Mouse (Mus musculus) CH12.LX (cell line): ENCODE results near the gene Fcor. TPM values are rescaled to one million over a fixed set of nuclear protein-coding genes. Genes with fewer than 3 reads are reported as not detected.

ENCODE experiments used
- DNase-seq: peaks from one replicate; pipeline ENCODE4 v3.0.0-alpha.2; 2013; ENCODE audit errors: extremely low read depth
- H3K27ac ChIP-seq: 2 replicates; pipeline ENCODE4 v1.5.1; 2012; ENCODE audit warnings: low read depth, mild to moderate bottlenecking, control low read depth, moderate library complexity; ENCODE audit not compliant: insufficient read depth
- H3K27me3 ChIP-seq: replicated peaks from 2 replicates; pipeline ENCODE3; 2012; ENCODE audit warnings: inconsistent platforms
- H3K36me3 ChIP-seq, 2 experiments: replicated peaks in 1 of 2; 2 replicates each; pipeline versions ENCODE3 to v1.6.1; 2012; ENCODE audit warnings: inconsistent platforms in 1 of 2, low read length in 1 of 2, mild to moderate bottlenecking in 1 of 2, mixed read lengths in 1 of 2, moderate library complexity in 1 of 2; ENCODE audit not compliant: control insufficient read depth in 1 of 2, insufficient read depth in 1 of 2
- H3K4me1 ChIP-seq, 2 experiments: 2 replicates each; pipeline ENCODE4 v1.6.1; 2012; ENCODE audit warnings: inconsistent platforms in 1 of 2, moderate library complexity in 1 of 2; ENCODE audit not compliant: insufficient read depth in 2 of 2, control insufficient read depth in 1 of 2
- H3K4me2 ChIP-seq: 2 replicates; pipeline ENCODE4 v1.6.1; 2012; ENCODE audit warnings: low read depth, mild to moderate bottlenecking, control low read depth; ENCODE audit not compliant: poor library complexity, insufficient read depth, severe bottlenecking
- H3K4me3 ChIP-seq, 3 experiments: fragments of 150-350 bp in 1 of 3; sonication (generic) in 1 of 3; replicated peaks in 1 of 3; 2 replicates each; pipeline versions ENCODE3 to v1.5.1; 2011 to 2012; ENCODE audit warnings: low read depth in 2 of 3, low read length in 2 of 3, mild to moderate bottlenecking in 2 of 3, moderate library complexity in 2 of 3, control low read depth in 1 of 3, improper control_type of control experiment in 1 of 3, inconsistent platforms in 1 of 3, mixed read lengths in 1 of 3; ENCODE audit not compliant: poor library complexity in 1 of 3
- H3K79me2 ChIP-seq: replicated peaks from 2 replicates; pipeline ENCODE4 v1.6.1; 2012; ENCODE audit warnings: mild to moderate bottlenecking, moderate library complexity; ENCODE audit not compliant: control insufficient read depth, poor library complexity, insufficient read depth, severe bottlenecking; ENCODE audit errors: extremely low read depth
- H3K9ac ChIP-seq: 2 replicates; pipeline ENCODE4 v1.6.1; 2012; ENCODE audit warnings: low read depth, mild to moderate bottlenecking, control low read depth, moderate library complexity; ENCODE audit not compliant: insufficient read depth
- H3K9me3 ChIP-seq: replicated peaks from 2 replicates; pipeline ENCODE3; 2012; ENCODE audit warnings: low read length, inconsistent platforms, mixed read lengths
- BHLHE40 ChIP-seq: IDR thresholded peaks from 2 replicates; pipeline ENCODE4 v1.6.1; 2011; ENCODE audit warnings: mild to moderate bottlenecking, low read depth, low read length, improper control_type of control experiment
- CHD1 ChIP-seq: IDR thresholded peaks from 2 replicates; pipeline ENCODE4 v1.6.1; 2012; ENCODE audit warnings: low read depth, low read length, improper control_type of control experiment, inconsistent platforms
- CHD2 ChIP-seq: IDR thresholded peaks from 2 replicates; pipeline ENCODE4 v1.6.1; 2011; ENCODE audit warnings: low read length, improper control_type of control experiment
- CTCF ChIP-seq, 2 experiments: IDR thresholded peaks in 1 of 2; conservative IDR thresholded peaks in 1 of 2; 2 replicates each; pipeline ENCODE4 v1.5.1; 2011 to 2012; ENCODE audit warnings: low read depth in 2 of 2, low read length in 2 of 2, improper control_type of control experiment in 1 of 2, inconsistent platforms in 1 of 2, mild to moderate bottlenecking in 1 of 2, moderate library complexity in 1 of 2
- E2F4 ChIP-seq: IDR thresholded peaks from 2 replicates; pipeline ENCODE4 v1.6.1; 2011; ENCODE audit warnings: low read depth, low read length, improper control_type of control experiment; ENCODE audit not compliant: insufficient replicate concordance
- ELF1 ChIP-seq: IDR thresholded peaks from 2 replicates; pipeline ENCODE4 v1.6.1; 2014; ENCODE audit warnings: low read depth, mild to moderate bottlenecking, inconsistent platforms, low read length, improper control_type of control experiment
- EP300 ChIP-seq: IDR thresholded peaks from 2 replicates; pipeline ENCODE4 v1.6.1; 2011; ENCODE audit warnings: low read length, improper control_type of control experiment
- ETS1 ChIP-seq: conservative IDR thresholded peaks from 2 replicates; pipeline ENCODE4 v1.6.1; 2012; ENCODE audit warnings: low read depth, mild to moderate bottlenecking, inconsistent platforms, low read length, improper control_type of control experiment, moderate library complexity
- IRF4 ChIP-seq: IDR thresholded peaks from 2 replicates; pipeline ENCODE4 v1.6.1; 2014; ENCODE audit warnings: low read depth, mild to moderate bottlenecking, inconsistent platforms, low read length, improper control_type of control experiment
- JUN ChIP-seq: IDR thresholded peaks from 2 replicates; pipeline ENCODE4 v1.6.1; 2011; ENCODE audit warnings: low read depth, mild to moderate bottlenecking, low read length, improper control_type of control experiment, moderate library complexity; ENCODE audit not compliant: insufficient read depth
- JUND ChIP-seq: conservative IDR thresholded peaks from 2 replicates; pipeline ENCODE4 v1.6.1; 2011; ENCODE audit warnings: low read depth, low read length, improper control_type of control experiment
- KAT2A ChIP-seq: IDR thresholded peaks from 2 replicates; pipeline ENCODE4 v1.6.1; 2012; ENCODE audit warnings: low read length, improper control_type of control experiment, inconsistent platforms; ENCODE audit not compliant: insufficient replicate concordance
- MAFK ChIP-seq: IDR thresholded peaks from 2 replicates; pipeline ENCODE4 v1.6.1; 2011; ENCODE audit warnings: low read length, improper control_type of control experiment; ENCODE audit not compliant: insufficient replicate concordance
- MAX ChIP-seq: IDR thresholded peaks from 2 replicates; pipeline ENCODE4 v1.6.1; 2011; ENCODE audit warnings: low read length, improper control_type of control experiment
- MEF2A ChIP-seq: IDR thresholded peaks from 2 replicates; pipeline ENCODE4 v1.6.1; 2014; ENCODE audit warnings: low read depth, mild to moderate bottlenecking, inconsistent platforms, low read length, improper control_type of control experiment, borderline replicate concordance
- MXI1 ChIP-seq: IDR thresholded peaks from 2 replicates; pipeline ENCODE4 v1.6.1; 2011; ENCODE audit warnings: mild to moderate bottlenecking, low read depth, low read length, improper control_type of control experiment
- MYC ChIP-seq: IDR thresholded peaks from 2 replicates; pipeline ENCODE4 v1.6.1; 2011; ENCODE audit warnings: low read depth, mild to moderate bottlenecking, improper control_type of control experiment, low read length
- NELFE ChIP-seq: IDR thresholded peaks from 2 replicates; pipeline ENCODE4 v1.6.1; 2011; ENCODE audit warnings: low read depth, low read length, improper control_type of control experiment
- NRF1 ChIP-seq: IDR thresholded peaks from 2 replicates; pipeline ENCODE4 v1.6.1; 2014; ENCODE audit warnings: low read depth, mild to moderate bottlenecking, inconsistent platforms, low read length, improper control_type of control experiment, moderate library complexity
- PAX5 ChIP-seq: IDR thresholded peaks from 2 replicates; pipeline ENCODE4 v1.6.1; 2012; ENCODE audit warnings: low read length, inconsistent platforms, mixed read lengths
- POLR2A ChIP-seq: IDR thresholded peaks from 2 replicates; pipeline ENCODE4 v1.6.1; 2011; ENCODE audit warnings: low read depth, mild to moderate bottlenecking, improper control_type of control experiment, low read length
- RAD21 ChIP-seq: IDR thresholded peaks from 2 replicates; pipeline ENCODE4 v1.6.1; 2011; ENCODE audit warnings: low read depth, mild to moderate bottlenecking, low read length, improper control_type of control experiment, moderate library complexity
- RCOR1 ChIP-seq: conservative IDR thresholded peaks from 2 replicates; pipeline ENCODE4 v1.6.1; 2012; ENCODE audit warnings: low read depth, mild to moderate bottlenecking, inconsistent platforms, low read length, improper control_type of control experiment
- SIN3A ChIP-seq: IDR thresholded peaks from 2 replicates; pipeline ENCODE4 v1.6.1; 2012; ENCODE audit warnings: low read length, improper control_type of control experiment, inconsistent platforms
- SMC3 ChIP-seq: IDR thresholded peaks from 2 replicates; pipeline ENCODE4 v1.6.1; 2011; ENCODE audit warnings: low read depth, low read length, improper control_type of control experiment
- UBTF ChIP-seq: IDR thresholded peaks from 2 replicates; pipeline ENCODE4 v1.6.1; 2012; ENCODE audit warnings: low read depth, mild to moderate bottlenecking, inconsistent platforms, low read length, improper control_type of control experiment, moderate library complexity
- ZC3H11A ChIP-seq: IDR thresholded peaks from 2 replicates; pipeline ENCODE4 v1.6.1; 2012; ENCODE audit warnings: low read depth, mild to moderate bottlenecking, inconsistent platforms, low read length, improper control_type of control experiment
- ZKSCAN1 ChIP-seq: IDR thresholded peaks from 2 replicates; pipeline ENCODE4 v1.6.1; 2012; ENCODE audit warnings: low read depth, inconsistent platforms, low read length, improper control_type of control experiment, borderline replicate concordance
- ZMIZ1 ChIP-seq: IDR thresholded peaks from 2 replicates; pipeline ENCODE4 v1.6.1; 2012; ENCODE audit warnings: low read depth, mild to moderate bottlenecking, inconsistent platforms, low read length, improper control_type of control experiment
- ZNF384 ChIP-seq: IDR thresholded peaks from 2 replicates; pipeline ENCODE4 v1.6.1; 2012; ENCODE audit warnings: low read depth, low read length, improper control_type of control experiment, inconsistent platforms
- dilution Hi-C: fragments of 300-500 bp; cut with MboI; formaldehyde crosslinking; loops from 2 replicates; pipeline ENCODE4 v1.14.3; 2020; ENCODE audit warnings: low sequenced_read_pairs; ENCODE audit not compliant: extremely low pct_unique_long_range_greater_than_20kb, extremely low pct_ligation_motif_present
- in situ Hi-C: fragments of 300-500 bp; cut with MboI; formaldehyde crosslinking; loops from 3 replicates; pipeline ENCODE4 v1.14.3; 2019; ENCODE audit warnings: low sequenced_read_pairs, low pct_ligation_motif_present, low pct_unique_long_range_greater_than_20kb, mixed read lengths
- polyA plus RNA-seq: library from polyadenylated mRNA; unstranded; fragments of >175 nt; gene quantifications from 2 replicates; pipeline ENCODE4 v1.2.1, GENCODE M21; 2012; ENCODE audit warnings: low read depth; ENCODE audit not compliant: insufficient read length
- total RNA-seq, 2 experiments: library from RNA; depleted of rRNA; stranded (reverse); fragments of 300-350 nt in 1 of 2; fragments of >200 nt in 1 of 2; gene quantifications; 2 replicates each; pipeline ENCODE4 v1.2.3; 2012 to 2014

Fcor gene
- total and polyA plus RNA-seq, 3 experiments: 0.63 TPM; not detected in 2

GRCm38 (mm10) chr8:3678831-3679230 is 6.7 kb upstream of the Fcor start:
- in situ Hi-C loops: loop anchor here (10.0 kb wide), 2 partner anchors 214 to 324 kb away; partner anchors contain the start of genes A430078G23Rik and Pex11g
- TF ChIP-seq E2F4 (no peak), JUN (no peak), ZKSCAN1 (no peak), ZC3H11A (no peak), CTCF (conservative IDR thresholded peaks at IDR 0.05 in 1 of 2, IDR thresholded peaks at IDR 0.05 in 1 of 2; ENCODE audit: low read depth in 2 of 2, low read length in 2 of 2) (no peak), UBTF (no peak), CHD2 (no peak), MYC (no peak), CHD1 (no peak), NELFE (no peak), JUND (no peak), MXI1 (no peak), RAD21 (no peak)
- TF ChIP-seq, all 38 proteins: peak for 0
- Histone ChIP-seq H3K9me3 (no peaks in the 10 kb centered on the region), H3K9ac (no peak overlapping the region), H3K27me3 (peaks cover 11% of the 10 kb centered on the region), H3K4me2 (no peak overlapping the region), H3K4me1 (peaks cover 1 to 45% of the 10 kb centered on the region in 2 experiments; a peak in 2 of 4 replicates), H3K36me3 (peaks cover 21 to 54% of the 10 kb centered on the region in 2 experiments), H3K4me3 (no peak overlapping the region), H3K27ac (no peak overlapping the region), H3K79me2 (peaks cover 21% of the 10 kb centered on the region; the same call in 1 of the 2 replicates)
- no peak for DNase-seq
- dilution Hi-C loops: no loop called here

- peak overlapping the region; percentile 76 for H3K4me2 ChIP-seq
- peak overlapping the region; percentile 99 for H3K9ac ChIP-seq
- dilution Hi-C loops: no loop called here
- no peak overlapping the region for H3K27ac ChIP-seq
- peaks cover 21% of the 10 kb centered on the region; the same call in 1 of the 2 replicates for H3K79me2 ChIP-seq
- H3K4me1 ChIP-seq: peaks cover 0 to 40% of the 10 kb centered on the region in 2 experiments; a peak in 2 of 4 replicates
- no peaks in the 10 kb centered on the region for H3K9me3 ChIP-seq
- H3K36me3 ChIP-seq: peaks cover 21 to 37% of the 10 kb centered on the region in 2 experiments
- no peak for TF ChIP-seq JUND
- no peak for TF ChIP-seq IRF4
- TF ChIP-seq PAX5: no peak
- TF ChIP-seq ETS1: no peak
- TF ChIP-seq ELF1: 0 out of 2 replicates have a peak, but pooled peaks have one; percentile 14
- no peak for TF ChIP-seq UBTF
- no peak for TF ChIP-seq KAT2A
- no peak for TF ChIP-seq NRF1
- no peak for TF ChIP-seq RCOR1
- no peak for TF ChIP-seq SMC3
- no peak for TF ChIP-seq NELFE
- 0 out of 2 replicates have a peak, but pooled peaks have one; percentile 27 for TF ChIP-seq POLR2A
- no peak for TF ChIP-seq BHLHE40
- peak; percentile 29; the same call in 1 of the 2 replicates for TF ChIP-seq ZMIZ1
- TF ChIP-seq MXI1: peak; percentile 71
- TF ChIP-seq EP300: 0 out of 2 replicates have a peak, but pooled peaks have one; percentile 33
- TF ChIP-seq E2F4: 0 out of 2 replicates have a peak, but pooled peaks have one; percentile 55
- TF ChIP-seq ZNF384: no peak
- peak; percentile 78 for TF ChIP-seq MAX
- no peak for TF ChIP-seq MEF2A
- TF ChIP-seq SIN3A: no peak
- TF ChIP-seq MYC: peak; percentile 58; the same call in 1 of the 2 replicates
- no peak for TF ChIP-seq CTCF (conservative IDR thresholded peaks at IDR 0.05 in 1 of 2, IDR thresholded peaks at IDR 0.05 in 1 of 2; ENCODE audit: low read depth in 2 of 2, low read length in 2 of 2)
- no peak for TF ChIP-seq MAFK
- H3K27me3 ChIP-seq: peaks cover 25% of the 10 kb centered on the region
- peak overlapping the region; percentile 70 to 97 (median 95) for H3K4me3 ChIP-seq
- in situ Hi-C loops: loop anchor here (10.0 kb wide), 2 partner anchors 212 to 322 kb away; partner anchors contain the start of genes A430078G23Rik and Pex11g
- peak; percentile 33 for DNase-seq
Measured at GRCm38 (mm10) chr8:3676993-3677579, 4.9 kb upstream of the Fcor start.
